Mouse (Mus musculus) heart, postnatal 14 days (tissue): ENCODE results near the gene Duoxa2. TPM values are rescaled to one million over a fixed set of nuclear protein-coding genes. Genes with fewer than 3 reads are reported as not detected.

Source experiments
- DNase-seq, 2 experiments: peaks; one replicate each; pipeline ENCODE4 v3.0.0; 2021 to 2022
- intact Hi-C: fragments of 180-260 bp; cut with DNase I; formaldehyde crosslinking; loops from one replicate; pipeline ENCODE4 v1.15.1; 2025
- total RNA-seq, 2 experiments: library from RNA; stranded (reverse); gene quantifications; 2 replicates each; pipeline ENCODE4 v1.2.3; 2021

The Duoxa2 gene
- total RNA-seq, 2 experiments from 2014 or later = 0.17 TPM

DNA sequence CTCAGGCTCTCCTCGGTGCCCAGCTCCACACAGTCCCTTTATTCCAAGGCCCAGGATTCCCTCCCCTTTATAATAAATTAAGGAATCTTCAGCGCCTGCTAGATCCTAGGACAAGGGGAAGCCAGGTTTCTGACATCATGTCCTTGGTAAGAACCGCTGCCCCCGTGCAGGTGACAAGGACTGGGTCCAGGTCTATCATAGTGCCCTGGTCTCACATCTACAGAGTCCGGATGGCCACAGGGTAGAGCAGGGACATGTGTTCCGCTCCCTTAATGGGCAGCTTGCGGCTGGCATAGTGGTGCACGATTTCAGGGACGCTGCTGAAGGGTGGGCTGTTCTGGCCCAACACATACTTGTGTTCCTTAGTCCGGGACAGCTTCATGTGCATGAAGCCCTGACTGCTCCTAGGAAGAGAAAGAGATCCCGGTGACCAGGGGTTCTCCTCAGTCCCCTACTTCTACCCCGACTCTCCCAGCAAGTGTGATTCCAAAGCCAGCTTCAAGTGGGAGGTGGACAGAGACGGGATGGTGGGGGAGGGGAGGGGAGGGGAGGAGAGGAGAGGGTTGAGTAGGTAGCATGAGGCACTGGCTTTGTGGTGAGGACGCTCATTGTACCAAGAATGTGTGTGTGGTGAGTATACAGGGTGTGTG is 50.6 kb downstream of the Duoxa2 start:
- DNase-seq = no peak
- intact Hi-C loops = loop anchor here (2.0 kb wide), 1 partner anchor 210 kb away; no protein-coding TSS in a partner anchor

DNA sequence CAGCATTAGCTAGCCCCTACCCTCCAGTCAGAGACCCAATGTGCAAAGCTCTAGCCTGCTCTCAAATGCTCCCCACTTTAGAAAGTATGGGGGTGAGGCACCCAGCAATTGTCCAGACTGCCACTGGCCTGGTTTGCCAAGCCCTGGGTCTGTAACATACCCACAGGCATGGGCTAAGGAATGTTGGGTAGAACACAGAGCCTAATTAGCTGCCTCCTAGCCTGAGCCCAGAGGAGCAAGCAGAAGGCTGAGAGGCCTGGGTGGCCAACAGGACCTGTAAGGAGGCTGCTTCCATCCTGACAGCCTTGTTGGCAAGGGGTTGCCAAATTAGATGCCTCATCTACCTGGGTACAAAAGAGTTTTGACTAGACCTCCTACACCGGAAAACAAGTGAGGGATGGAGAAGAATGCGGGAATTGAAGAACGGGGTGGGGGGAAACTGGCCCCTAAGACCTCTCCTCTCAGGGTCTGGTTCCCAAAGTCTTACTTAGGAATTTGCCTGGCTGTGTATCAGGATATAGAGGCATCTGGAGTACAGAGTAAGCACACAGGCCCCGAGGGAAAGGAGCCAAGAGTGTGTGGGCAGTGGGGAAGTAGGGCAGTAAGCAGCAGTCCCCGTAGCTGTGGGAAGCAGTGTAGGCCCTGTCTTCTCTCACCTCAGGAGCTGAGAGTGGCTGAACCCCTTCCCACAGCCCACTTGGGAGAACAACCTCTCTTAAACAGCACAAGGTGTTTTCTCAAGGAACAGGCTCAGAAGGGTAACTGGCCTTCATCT is 52.6 kb downstream of the Duoxa2 start:
- DNase-seq = no peak
- intact Hi-C loops = no loop called here

DNA sequence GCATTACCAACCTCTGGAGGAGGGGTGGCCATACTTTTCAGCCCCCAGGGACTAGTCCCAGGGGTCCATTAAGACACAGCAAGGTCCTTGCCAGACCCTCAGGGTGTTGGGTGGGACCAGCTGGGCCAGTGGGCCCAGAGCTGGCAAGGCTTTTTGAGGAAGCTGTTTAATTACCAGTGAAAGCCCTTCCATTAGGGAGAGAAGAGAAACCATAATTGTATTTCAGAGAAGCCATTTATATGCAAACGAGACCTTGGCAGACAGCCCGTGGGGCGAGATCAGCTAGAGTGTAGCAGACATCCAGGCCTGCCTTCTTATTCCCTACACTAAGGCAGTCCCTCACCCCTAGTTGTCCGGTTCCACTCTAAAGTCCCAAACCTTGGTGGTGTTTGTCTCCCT is 53.2 kb downstream of the Duoxa2 start:
- intact Hi-C loops = no loop called here
- no peak for DNase-seq

Other genes starting within 250 kb of the Duoxa2 start
- 10 to 100 TPM in 1 of 2 experiments, 1 to 10 TPM in 1; 9.8 to 11.4 TPM for gene Spg11, start 180.5 kb upstream of the Duoxa2 start, total RNA-seq
- gene B2m, start 151.2 kb upstream of the Duoxa2 start, total RNA-seq = 100 to 1,000 TPM; 116 to 127 TPM
- gene Trim69, start 138.2 kb upstream of the Duoxa2 start, total RNA-seq = not detected
- gene Patl2, start 112.7 kb upstream of the Duoxa2 start, total RNA-seq = not detected
- not detected for gene Terb2, start 112.6 kb upstream of the Duoxa2 start, total RNA-seq
- gene Sord, start 64.2 kb upstream of the Duoxa2 start, total RNA-seq = 10 to 100 TPM; 83.7 to 90.0 TPM
- under 1 TPM; 0.41 to 0.57 TPM for gene Duox2, start 451 bp upstream of the Duoxa2 start, total RNA-seq
- under 1 TPM; 0.19 to 0.56 TPM for gene Duoxa1, start 14.8 kb downstream of the Duoxa2 start, total RNA-seq
- gene Duox1, start 16.8 kb downstream of the Duoxa2 start, total RNA-seq = under 1 TPM; 0.24 to 0.37 TPM
- 1 to 10 TPM; 4.9 to 6.2 TPM for gene Shf, start 70.3 kb downstream of the Duoxa2 start, total RNA-seq
- 10 to 100 TPM; 27.7 to 30.3 TPM for gene Slc28a2, start 127.6 kb downstream of the Duoxa2 start, total RNA-seq
- gene Gm14085, start 186.0 kb downstream of the Duoxa2 start, total RNA-seq = under 1 TPM; 0.45 to 0.78 TPM